Mouse (Mus musculus): ENCODE results near the gene Tbcb.
"Not testable (repeated sequence)": the region's sequence is repeated elsewhere in the genome, so short reads cannot be mapped to it uniquely, and the experiment has no call there.

The Tbcb gene

GRCm38 (mm10) chr7:30222205-30222604, 9.9 kb downstream of the Tbcb start:
- no peak for DNase-seq (ENCODE audit: low spot score)

GRCm38 (mm10) chr7:30221433-30221832, 10.6 kb downstream of the Tbcb start:
- DNase-seq (ENCODE audit: low spot score) = no peak

GRCm38 (mm10) chr7:30220008-30220356, 12.1 kb downstream of the Tbcb start:
- DNase-seq (ENCODE audit: low spot score) = no peak

- DNase-seq (ENCODE audit: low spot score) = peak; percentile 73
Measured at GRCm38 (mm10) chr7:30219293-30220007, 12.6 kb downstream of the Tbcb start.

- DNase-seq (ENCODE audit: low spot score) = no peak
Measured at GRCm38 (mm10) chr7:30217277-30217676, 14.8 kb downstream of the Tbcb start.

GRCm38 (mm10) chr7:30216723-30217151, 15.3 kb downstream of the Tbcb start:
- DNase-seq (ENCODE audit: low spot score) = peak; percentile 93

GRCm38 (mm10) chr7:30215875-30216274, 16.2 kb downstream of the Tbcb start:
- no peak for DNase-seq (ENCODE audit: low spot score)

- DNase-seq (ENCODE audit: low spot score) = no peak
Measured at GRCm38 (mm10) chr7:30213881-30214280, 18.2 kb downstream of the Tbcb start.

- DNase-seq (ENCODE audit: low spot score) = no peak
Measured at GRCm38 (mm10) chr7:30211025-30211424, 21.0 kb downstream of the Tbcb start.

GRCm38 (mm10) chr7:30206364-30206763, 25.7 kb downstream of the Tbcb start:
- not testable (repeated sequence) for DNase-seq (ENCODE audit: low spot score)

GRCm38 (mm10) chr7:30205383-30205782, 26.7 kb downstream of the Tbcb start:
- peak; percentile 86 for DNase-seq (ENCODE audit: low spot score)

- peak; percentile 69 for DNase-seq (ENCODE audit: low spot score)
Measured at GRCm38 (mm10) chr7:30204380-30204779, 27.7 kb downstream of the Tbcb start.

GRCm38 (mm10) chr7:30202895-30203690, 29.0 kb downstream of the Tbcb start:
- DNase-seq (ENCODE audit: low spot score) = no peak

- not testable (repeated sequence) for DNase-seq (ENCODE audit: low spot score)
Measured at GRCm38 (mm10) chr7:30200661-30201060, 31.4 kb downstream of the Tbcb start.

GRCm38 (mm10) chr7:30200200-30200599, 31.9 kb downstream of the Tbcb start:
- DNase-seq (ENCODE audit: low spot score) = no peak

- peak; percentile 60 for DNase-seq (ENCODE audit: low spot score)
Measured at GRCm38 (mm10) chr7:30199498-30200139, 32.5 kb downstream of the Tbcb start.

GRCm38 (mm10) chr7:30198481-30198971, 33.5 kb downstream of the Tbcb start, which contains the start of gene Capns1:
Gene Capns1 (minus strand): TSS chr7:30198811.
- peak; percentile 58 for DNase-seq (ENCODE audit: low spot score)

GRCm38 (mm10) chr7:30197592-30198129, 34.4 kb downstream of the Tbcb start:
- DNase-seq (ENCODE audit: low spot score) = peak; percentile 50

GRCm38 (mm10) chr7:30196171-30196570, 35.9 kb downstream of the Tbcb start:
- DNase-seq (ENCODE audit: low spot score) = peak; percentile 41

- DNase-seq (ENCODE audit: low spot score) = no peak
Measured at GRCm38 (mm10) chr7:30195461-30195860, 36.6 kb downstream of the Tbcb start.

- peak; percentile 97 for DNase-seq (ENCODE audit: low spot score)
Measured at GRCm38 (mm10) chr7:30194884-30195283, 37.2 kb downstream of the Tbcb start.
